Mouse (Mus musculus) kidney, adult 2 months (tissue): ENCODE results near the gene Znfx1.

ENCODE experiments used
- CTCF ChIP-seq: fragments of 200-500 bp; conservative IDR thresholded peaks from 2 replicates; pipeline ENCODE4 v1.5.1; 2011; ENCODE audit warnings: low read depth, mild to moderate bottlenecking, control low read depth, low read length, moderate library complexity, mixed read lengths; ENCODE audit not compliant: insufficient read depth, insufficient read length
- POLR2A ChIP-seq: fragments of 200-500 bp; IDR thresholded peaks from one replicate; pipeline ENCODE4 v1.6.1; 2011; ENCODE audit warnings: low read depth, low read length, control low read depth

GRCm38 (mm10) chr2:167086836-167087235 is 24.0 kb upstream of the Znfx1 start:
- TF ChIP-seq CTCF (no peak), POLR2A (no peak)
